Mouse (Mus musculus) common myeloid progenitor, adult 5-6 weeks (primary cell): ENCODE results near the gene Ctsl. TPM values are rescaled to one million over a fixed set of nuclear protein-coding genes. Genes with fewer than 3 reads are reported as not detected.
A peak's percentile ranks its signal among the peaks of the same experiment; 100 is the strongest.

ENCODE experiments used
- ATAC-seq: replicated peaks from 2 replicates; pipeline ENCODE4 v1.8.0; 2016; ENCODE audit warnings: low read depth, mild to moderate bottlenecking, moderate TSS enrichment, inconsistent platforms; ENCODE audit not compliant: poor library complexity, severe bottlenecking
- total RNA-seq: library from RNA; stranded (forward); fragments of 200-1000, 187-1606 nt; gene quantifications from 2 replicates; pipeline ENCODE4 v1.2.3, GENCODE M21; 2017

The Ctsl gene
- total RNA-seq, 1 experiment from 2014 or later: 75.0 TPM

DNA sequence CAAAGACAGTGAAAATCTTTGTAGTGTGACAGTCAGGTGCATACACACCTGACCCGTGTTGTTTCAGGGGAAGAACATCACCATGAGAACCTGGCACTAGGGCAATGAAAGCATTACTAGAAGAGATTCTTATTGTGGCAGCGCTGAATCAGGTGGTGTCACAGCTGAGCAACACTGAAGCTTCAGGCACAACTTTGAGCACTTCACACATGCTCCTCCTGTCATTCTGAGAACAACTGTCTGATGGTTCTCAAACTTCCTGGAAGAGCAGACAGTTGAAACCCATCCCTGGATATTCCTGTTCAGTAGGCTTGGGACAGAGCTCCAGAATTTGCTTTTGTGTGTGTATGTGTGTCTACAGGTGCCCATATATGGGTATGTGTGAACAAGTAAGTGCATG is 5.8 kb upstream of the Ctsl start:
- no peak for ATAC-seq

- ATAC-seq: no peak
Observed at GRCm38 (mm10) chr13:64375160-64375559, 4.5 kb upstream of the Ctsl start.

DNA sequence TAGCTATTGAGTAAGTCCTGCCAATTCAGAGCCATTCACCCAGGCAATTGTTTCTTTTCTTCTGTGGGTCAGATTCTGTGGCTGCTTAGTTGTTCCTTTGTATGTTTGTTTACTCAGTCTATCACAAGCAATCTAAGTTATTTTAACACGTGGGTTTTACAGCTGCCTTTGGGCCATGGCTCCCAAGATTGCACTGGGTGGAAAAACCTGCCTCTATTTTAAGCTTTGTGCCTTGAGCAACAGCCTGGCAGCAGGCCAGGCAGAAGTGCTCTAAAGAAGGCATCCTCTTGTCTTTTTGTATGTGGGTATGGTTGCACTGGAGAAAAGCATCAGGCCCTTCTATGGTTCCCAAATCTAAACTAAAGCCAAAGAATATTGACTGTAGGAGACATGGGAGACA is 3.0 kb upstream of the Ctsl start:
- ATAC-seq: 0 out of 2 replicates have a peak, but pooled peaks have one; percentile 5

GRCm38 (mm10) chr13:64369805-64370172 is 901 bp downstream of the Ctsl start:
- peak; percentile 15; the same call in 1 of the 2 replicates for ATAC-seq

- ATAC-seq: no peak
Observed at GRCm38 (mm10) chr13:64368596-64368995, 2.1 kb downstream of the Ctsl start.

- no peak for ATAC-seq
Observed at GRCm38 (mm10) chr13:64367615-64368014, 3.1 kb downstream of the Ctsl start.

GRCm38 (mm10) chr13:64365326-64365725 is 5.4 kb downstream of the Ctsl start:
- no peak for ATAC-seq

DNA sequence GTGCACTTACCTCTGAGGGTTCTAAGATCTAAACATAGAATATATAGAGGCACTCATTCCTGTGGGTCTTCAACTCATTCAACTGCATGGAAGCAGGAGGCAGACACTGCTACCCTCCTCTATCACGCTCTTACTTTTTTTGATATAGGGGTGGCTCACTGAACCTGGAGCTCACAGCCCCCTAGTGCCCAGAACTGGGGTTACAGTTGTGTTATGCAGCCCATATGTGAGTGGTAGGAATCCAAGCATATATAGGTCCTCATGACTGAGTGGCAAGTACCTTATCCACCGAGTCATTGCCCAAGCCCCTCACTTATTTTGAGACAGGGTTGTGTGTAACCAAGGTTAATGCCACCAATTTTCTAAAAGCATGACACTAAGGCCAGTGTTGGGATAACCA is 6.4 kb downstream of the Ctsl start:
- ATAC-seq: peak; percentile 97

DNA sequence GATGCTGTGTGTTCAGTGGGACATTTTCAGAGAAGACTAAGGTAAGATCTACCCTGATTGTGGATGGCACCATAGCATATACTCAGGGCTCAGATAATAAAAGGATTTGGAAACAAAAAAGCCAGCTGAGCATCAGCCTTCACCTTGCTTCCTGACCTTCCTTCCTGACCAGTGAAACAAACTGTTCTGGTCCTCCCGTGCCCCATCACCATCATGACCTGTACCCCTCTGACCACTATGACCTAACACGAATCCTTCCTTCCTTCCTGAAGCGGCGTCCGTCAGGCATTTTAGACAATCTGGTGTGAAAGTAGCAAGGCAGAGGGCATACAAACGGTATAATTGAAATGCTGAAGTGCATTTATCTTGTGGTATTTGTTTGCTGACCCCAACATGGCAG is 8.6 kb downstream of the Ctsl start:
- ATAC-seq: no peak

- ATAC-seq: no peak
Observed at GRCm38 (mm10) chr13:64361020-64361419, 9.7 kb downstream of the Ctsl start.

DNA sequence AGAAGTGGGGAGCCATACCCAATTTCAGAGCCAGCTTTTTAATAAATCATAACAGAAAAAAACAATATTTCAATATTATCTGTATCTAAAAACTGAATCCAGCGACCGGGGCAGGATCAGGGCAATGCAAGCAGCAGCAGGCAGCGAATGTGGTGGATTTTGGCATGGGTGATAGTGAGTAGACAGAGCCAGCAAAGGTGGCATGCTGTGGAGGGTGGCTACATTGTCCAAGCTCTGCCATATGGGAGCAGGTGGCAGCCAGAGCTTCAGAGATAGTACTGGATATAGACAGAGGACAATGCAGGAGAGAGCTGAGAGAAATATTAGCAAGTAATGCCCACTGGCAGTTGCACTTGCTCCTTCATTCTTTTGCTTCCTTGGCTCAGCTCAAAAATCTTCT is 11.0 kb downstream of the Ctsl start:
- no peak for ATAC-seq

DNA sequence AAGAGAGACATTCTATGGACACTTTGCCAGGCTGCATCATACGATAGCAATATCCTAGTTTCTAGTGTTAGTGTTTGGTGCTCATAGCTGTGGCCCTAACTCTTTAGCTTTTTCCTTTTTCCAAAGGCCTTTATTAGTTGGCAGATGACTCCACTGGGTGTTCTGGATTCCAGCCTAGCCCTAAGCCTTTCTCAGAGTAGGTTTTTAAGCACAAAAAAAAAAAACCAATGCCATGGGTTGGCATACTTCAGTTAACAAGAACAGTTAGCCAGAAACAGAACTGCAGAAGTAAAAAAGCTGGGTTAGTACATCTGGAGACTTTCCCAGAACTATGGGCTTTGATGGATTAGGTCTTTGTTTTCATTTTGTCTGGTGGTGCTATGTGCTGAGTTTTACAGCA is 12.2 kb downstream of the Ctsl start:
- ATAC-seq: no peak

- ATAC-seq: no peak
Observed at GRCm38 (mm10) chr13:64357389-64357788, 13.3 kb downstream of the Ctsl start.

DNA sequence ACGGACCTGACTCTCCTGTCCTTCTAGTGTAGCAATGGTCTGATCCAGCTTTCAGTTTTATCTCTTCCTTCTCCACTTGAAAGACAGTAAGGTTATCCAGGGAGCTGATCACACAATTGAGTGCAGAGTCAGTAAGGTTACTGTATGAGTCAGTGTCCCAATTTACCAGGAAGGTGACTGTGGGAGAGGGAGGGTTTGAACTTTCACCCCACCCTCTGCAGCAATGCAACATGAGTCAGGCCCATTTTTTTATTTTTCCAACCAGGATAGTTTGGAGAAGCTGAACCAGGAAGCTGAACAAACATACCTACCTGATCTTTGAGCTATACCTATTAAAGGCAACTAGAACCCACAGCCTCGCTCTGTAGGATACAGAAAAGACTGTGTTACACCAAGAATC is 21.2 kb downstream of the Ctsl start:
- no peak for ATAC-seq

DNA sequence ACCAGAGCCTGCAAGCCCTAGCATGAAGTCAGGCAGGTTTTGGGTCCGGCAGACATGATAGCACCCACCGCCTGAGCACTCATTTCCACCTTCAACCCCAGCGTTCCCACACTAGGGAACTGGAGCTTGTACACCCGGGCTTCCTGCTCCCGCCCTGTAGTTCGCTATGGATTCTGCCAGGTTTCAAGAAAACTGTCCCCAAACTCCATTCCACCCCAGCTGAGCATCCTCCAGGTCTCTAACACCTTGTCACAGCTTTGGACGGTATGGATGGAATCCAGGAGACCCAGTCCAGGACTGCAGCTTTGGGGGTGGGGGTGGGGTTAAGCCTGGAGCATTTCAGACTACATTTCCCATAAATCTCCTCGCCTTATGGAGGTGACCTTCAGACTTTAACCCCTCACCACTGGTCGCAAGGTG is 26.6 kb downstream of the Ctsl start:
- ATAC-seq: peak; percentile 62

DNA sequence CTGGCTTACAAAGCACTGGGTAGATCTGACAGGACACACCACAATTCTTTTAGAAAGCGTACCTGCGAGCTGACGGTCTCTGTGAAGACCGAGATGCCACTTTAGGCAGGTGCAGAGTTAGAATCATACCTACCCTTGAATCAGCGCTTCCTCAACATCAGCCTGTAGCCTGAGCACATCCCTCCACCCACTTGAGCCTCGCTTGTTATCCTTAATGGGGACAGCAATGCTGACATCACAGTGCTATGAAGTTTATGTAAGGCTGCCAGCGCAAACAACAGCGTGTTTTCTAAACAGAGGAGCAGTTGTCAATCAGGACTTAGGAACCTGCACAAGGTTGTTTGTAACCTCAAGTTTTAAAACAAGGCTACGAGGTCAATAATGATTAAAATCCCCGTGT is 27.1 kb downstream of the Ctsl start:
- peak; percentile 62 for ATAC-seq

- ATAC-seq: no peak
Observed at GRCm38 (mm10) chr13:64335546-64336132, 35.1 kb downstream of the Ctsl start.

- ATAC-seq: no peak
Observed at GRCm38 (mm10) chr13:64333102-64333501, 37.6 kb downstream of the Ctsl start.

DNA sequence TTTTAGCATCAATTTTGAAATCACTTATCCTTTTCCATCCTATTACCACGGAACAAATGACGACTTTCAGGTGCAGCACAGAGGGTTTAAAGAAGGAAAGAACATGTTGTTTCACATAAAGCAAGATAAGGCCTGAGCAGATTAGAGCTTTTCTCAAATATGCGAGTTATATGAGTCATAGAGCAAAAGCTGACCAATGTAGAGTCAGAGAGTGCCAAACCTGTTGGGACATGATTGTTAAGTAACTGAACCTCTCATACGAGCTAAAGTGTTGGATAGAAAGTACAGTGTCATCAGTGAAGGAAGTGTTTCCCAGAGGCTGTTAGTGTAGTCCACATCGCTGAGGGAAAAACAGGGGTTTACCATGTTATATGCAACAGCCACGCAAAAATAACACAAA is 38.4 kb downstream of the Ctsl start:
- ATAC-seq: no peak

- 0 out of 2 replicates have a peak, but pooled peaks have one; percentile 18 for ATAC-seq
Observed at GRCm38 (mm10) chr13:64322561-64323281, 48.0 kb downstream of the Ctsl start.

DNA sequence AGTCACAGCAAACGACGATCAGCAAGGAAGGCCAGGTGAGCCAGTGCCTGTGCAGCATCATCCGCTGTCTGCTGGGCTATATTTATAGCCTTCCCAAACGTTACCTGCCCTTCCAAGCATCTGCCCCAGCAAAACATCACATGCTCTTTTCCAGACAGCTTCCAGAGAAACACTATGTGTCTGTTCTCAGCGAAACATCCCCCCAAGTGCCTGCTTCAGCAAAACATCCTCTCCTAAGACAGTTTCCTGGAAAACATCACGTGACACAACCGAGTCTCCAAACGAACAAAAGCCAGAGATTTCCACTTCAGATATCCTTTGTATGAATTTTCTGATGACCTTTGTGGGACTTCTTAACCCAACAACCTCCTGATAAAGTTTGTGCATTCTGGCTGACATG is 50.4 kb downstream of the Ctsl start:
- ATAC-seq: no peak

- ATAC-seq: no peak
Observed at GRCm38 (mm10) chr13:64319782-64320181, 50.9 kb downstream of the Ctsl start.
